Mouse (Mus musculus): ENCODE measurements at regions not wholly inside any gene's neighbourhood (a gene's known extent, or its start where the extent isn't known, plus 50 kb on each side); places are given as distances from the start of the nearest gene placed in this dataset.

DNA sequence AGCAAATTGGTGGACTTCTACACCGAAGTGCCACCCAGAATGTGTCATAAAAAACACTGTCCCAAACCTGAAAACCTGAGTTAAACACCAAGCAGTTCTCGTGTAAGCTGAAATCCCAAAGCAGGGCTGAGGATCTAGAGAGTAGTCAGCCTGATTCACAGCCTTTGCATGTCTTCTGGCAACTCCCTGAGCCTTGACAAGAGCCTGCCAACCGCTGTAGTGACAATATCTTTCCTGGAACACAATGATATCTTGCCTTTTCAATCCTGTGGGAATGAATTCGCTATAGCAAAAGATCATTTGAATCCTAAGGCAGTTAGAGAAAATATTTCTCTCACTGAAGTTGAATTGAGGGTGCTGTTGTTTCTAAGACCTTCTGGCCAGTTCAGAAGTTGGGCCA lies 110.4 kb downstream of the Tbx19 start:
- TF ChIP-seq CTCF (IDR thresholded peaks at IDR 0.05; ENCODE audit: low read depth) (no peak), EP300 (IDR thresholded peaks at IDR 0.05; ENCODE audit: low read depth) (no peak)

Measured in heart, postnatal 0 days (tissue).